9 mouse cellular contexts compared by ENCODE assay signal in the genomic region with DNA sequence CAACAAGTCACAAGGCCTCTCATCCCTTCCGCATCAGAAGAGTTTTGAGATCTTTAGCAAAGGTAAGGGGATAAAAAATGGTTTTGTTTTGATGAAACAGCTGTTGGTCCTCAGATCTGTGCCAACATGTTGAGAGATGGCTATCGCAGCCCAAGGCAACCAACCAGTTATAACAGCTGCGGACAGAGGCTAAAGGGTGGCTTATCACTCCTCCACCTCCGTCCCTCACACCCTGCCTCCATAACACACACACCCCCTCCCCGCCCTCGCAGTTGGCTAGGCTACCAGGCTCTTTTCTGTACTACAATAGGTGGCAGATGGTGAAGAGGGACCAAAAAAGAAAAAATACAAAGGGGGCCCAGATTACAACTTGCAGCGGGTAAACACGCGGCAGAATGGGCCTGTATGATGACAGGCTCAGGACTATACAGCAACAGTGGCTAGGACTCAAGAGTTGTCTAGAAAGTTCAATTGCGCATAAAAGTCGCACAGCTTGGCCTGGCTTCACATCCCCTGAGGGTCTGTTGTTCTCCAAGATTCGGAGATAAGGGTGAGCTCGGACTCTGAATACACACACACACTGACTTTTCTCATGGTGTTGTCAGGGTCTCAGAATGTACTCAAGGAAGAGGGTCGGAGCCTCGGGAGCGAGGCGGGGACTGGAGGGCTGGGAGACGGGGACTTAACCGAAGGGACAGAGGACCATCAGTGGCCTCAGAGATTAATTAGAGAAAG. TPM values are rescaled to one million over a fixed set of nuclear protein-coding genes. Genes with fewer than 3 reads are reported as not detected.
DNase-seq lines count a peak whose midpoint lies in the region; ATAC-seq lines count a peak whose summit lies in the region.
"Had no signal": no experiment of that assay in that cellular context is flagged by ENCODE, and none has a peak within 500 bp of the region (broad histone marks: within the 10 kb centered on the region; RNA-seq: fewer than 3 reads in every experiment).

No protein-coding gene starts in this region.

- 5% methylated on average over 19 of the region's 19 CpGs for WGBS in heart, embryonic 13.5 days
- WGBS in midbrain, embryonic 10.5 days: 10% methylated on average over 19 of the region's 19 CpGs

- no peak for ATAC-seq in heart, embryonic 13.5 days (ENCODE audit: extremely low read depth, insufficient number of reproducible peaks, low FRiP score, low TSS enrichment)

- H3K36me3 ChIP-seq in heart, embryonic 13.5 days: peaks cover 33% of the 10 kb centered on the region
- H3K36me3 ChIP-seq in midbrain, embryonic 10.5 days: peaks cover 36% of the 10 kb centered on the region

- H3K4me2 ChIP-seq in heart, embryonic 13.5 days: peak overlapping the region; percentile 82

- peak overlapping the region; percentile 97 for H3K9ac ChIP-seq in heart, embryonic 13.5 days

- DNase-seq in spleen, adult 12 weeks (ENCODE audit: low spot score): peak; percentile 75
- DNase-seq in spleen, adult 18-20 months: no peak
- peak; percentile 69 for DNase-seq in c-Kit-negative CD71-positive TER-119-positive erythroid progenitor cells, embryonic 14.5 days (ENCODE audit: low read depth, low spot score)
- DNase-seq in layer of hippocampus, postnatal 36 days: peak; percentile 56 to 63
- peak; percentile 39 for DNase-seq in midbrain, embryonic 10.5 days (ENCODE audit: low spot score)
- peak; percentile 66 for DNase-seq in thymus, postnatal 25 days
- no peak for DNase-seq in adrenal gland, postnatal 25 days

- H3K4me3 ChIP-seq in heart, embryonic 13.5 days: peak overlapping the region; percentile 80
- H3K4me3 ChIP-seq in midbrain, embryonic 10.5 days: peak overlapping the region; percentile 75

- H3K27me3 ChIP-seq in heart, embryonic 13.5 days (replicated peaks): no peaks in the 10 kb centered on the region
- no peaks in the 10 kb centered on the region for H3K27me3 ChIP-seq in midbrain, embryonic 10.5 days (ENCODE audit: low read depth, poor library complexity, severe bottlenecking)

- H3K27ac ChIP-seq in heart, embryonic 13.5 days (replicated peaks): peak overlapping the region; percentile 86
- H3K27ac ChIP-seq in midbrain, embryonic 10.5 days (replicated peaks): peak overlapping the region; percentile 91

- H3K9me3 ChIP-seq in heart, embryonic 13.5 days: no peaks in the 10 kb centered on the region
- H3K9me3 ChIP-seq in midbrain, embryonic 10.5 days (replicated peaks): no peaks in the 10 kb centered on the region

- peaks cover 89% of the 10 kb centered on the region for H3K4me1 ChIP-seq in heart, embryonic 13.5 days
- H3K4me1 ChIP-seq in midbrain, embryonic 10.5 days: peaks cover 75% of the 10 kb centered on the region

RNA-seq across cellular contexts. Expression of a gene that starts 0.7 kb away (rescaled TPM):
- 33.1 and 37.0 TPM in 2 replicates for polyA plus RNA-seq in heart, embryonic 13.5 days (2015; fragmentation: Nextera tagmentation; extraction: Ambion mirVana)
- total RNA-seq in layer of hippocampus, postnatal 36 days (2021): 10 to 100 TPM; 18.7 to 18.9 TPM
- 107 and 161 TPM in 2 replicates for polyA plus RNA-seq in midbrain, embryonic 10.5 days (2016; fragmentation: Nextera tagmentation; extraction: Ambion mirVana)
- 17.8 and 18.1 TPM in 2 replicates for total RNA-seq in adrenal gland, postnatal 25 days (2021)

RNA-seq across cellular contexts. Expression of a gene that starts 32.8 kb away (rescaled TPM):
- 0.59 and 0.75 TPM in 2 replicates for polyA plus RNA-seq in heart, embryonic 13.5 days (2015; fragmentation: Nextera tagmentation; extraction: Ambion mirVana)
- total RNA-seq in layer of hippocampus, postnatal 36 days (2021): not detected
- polyA plus RNA-seq in midbrain, embryonic 10.5 days (2016; fragmentation: Nextera tagmentation; extraction: Ambion mirVana): not detected in 2 replicates
- not detected in 2 replicates for total RNA-seq in adrenal gland, postnatal 25 days (2021)
- total RNA-seq: heart, adult 18-20 months had no signal

RNA-seq across cellular contexts. Expression of a gene that starts 41.2 kb away (rescaled TPM):
- polyA plus RNA-seq in heart, embryonic 13.5 days (2015; fragmentation: Nextera tagmentation; extraction: Ambion mirVana): 22.8 and 26.3 TPM in 2 replicates
- 1 to 10 TPM; 4.0 to 7.8 TPM for total RNA-seq in layer of hippocampus, postnatal 36 days (2021)
- polyA plus RNA-seq in midbrain, embryonic 10.5 days (2016; fragmentation: Nextera tagmentation; extraction: Ambion mirVana): 2.8 and 6.5 TPM in 2 replicates
- 4.7 and 5.0 TPM in 2 replicates for total RNA-seq in adrenal gland, postnatal 25 days (2021)

Comparison
In these comparisons a context has a peak if more than half of its experiments do, and no peak if none do; other contexts are left out.
1. DNase-seq: peak in spleen, adult 12 weeks (single experiment), c-Kit-negative CD71-positive TER-119-positive erythroid progenitor cells, embryonic 14.5 days (single experiment), layer of hippocampus, postnatal 36 days (2 of 2), midbrain, embryonic 10.5 days (single experiment) and thymus, postnatal 25 days (single experiment); none in spleen, adult 18-20 months (0 of 2) and adrenal gland, postnatal 25 days (single experiment).